Mouse (Mus musculus) embryonic facial prominence, embryonic 14.5 days (tissue): Measurements from ENCODE around the gene Cfap300. TPM values are rescaled to one million over a fixed set of nuclear protein-coding genes. Genes with fewer than 3 reads are reported as not detected.

ENCODE experiments used
- ATAC-seq: fragments of 200-750 bp; cut with Nextera tagmentation; 2 replicates; pipeline ENCODE4 v1.8.0; 2017; ENCODE audit warnings: low read depth, moderate number of reproducible peaks, moderate TSS enrichment
- DNase-seq: peaks from one replicate; pipeline ENCODE4 v3.0.0-alpha.2; 2015; ENCODE audit warnings: low spot score
- H3K27ac ChIP-seq: fragments of 300-500 bp; sonication (generic); replicated peaks from 2 replicates; pipeline ENCODE4 v1.5.1; 2014; ENCODE audit warnings: low read depth, mild to moderate bottlenecking, low read length, moderate library complexity
- H3K27me3 ChIP-seq: fragments of 300-500 bp; sonication (generic); replicated peaks from 2 replicates; pipeline ENCODE4 v1.6.1; 2014; ENCODE audit warnings: low read length; ENCODE audit not compliant: control insufficient read depth, insufficient read depth
- H3K36me3 ChIP-seq: fragments of 300-500 bp; sonication (generic); 2 replicates; pipeline ENCODE4 v1.6.1; 2014; ENCODE audit warnings: low read length, mixed read lengths; ENCODE audit not compliant: control insufficient read depth, insufficient read depth
- H3K4me1 ChIP-seq: fragments of 300-500 bp; sonication (generic); 2 replicates; pipeline ENCODE4 v1.6.1; 2014; ENCODE audit warnings: antibody characterized with exemption, low read length; ENCODE audit not compliant: control insufficient read depth, insufficient read depth
- H3K4me2 ChIP-seq: fragments of 300-500 bp; sonication (generic); 2 replicates; pipeline ENCODE4 v1.6.1; 2014; ENCODE audit warnings: low read depth, mild to moderate bottlenecking, low read length, moderate library complexity, mixed read lengths
- H3K4me3 ChIP-seq: fragments of 300-500 bp; sonication (generic); 2 replicates; pipeline ENCODE4 v1.5.1; 2014; ENCODE audit warnings: low read depth, mild to moderate bottlenecking, low read length
- H3K9ac ChIP-seq: fragments of 300-500 bp; sonication (generic); 2 replicates; pipeline ENCODE4 v1.6.1; 2014; ENCODE audit warnings: low read depth, mild to moderate bottlenecking, low read length, moderate library complexity, mixed read lengths
- H3K9me3 ChIP-seq: fragments of 300-500 bp; sonication (generic); 2 replicates; pipeline ENCODE4 v1.6.1; 2016; ENCODE audit warnings: low read length; ENCODE audit not compliant: control insufficient read depth
- WGBS: fragments of 180-500 bp; shearing (Covaris S2); extraction: QIAGEN DNeasy Blood & Tissue Kit; methylation state at CpG from one replicate; pipeline ENCODE4 v1.1.7; 2014; 5-methylcytosine and 5-hydroxymethylcytosine counted together
- polyA plus RNA-seq: library from polyadenylated mRNA; unstranded; fragments of >200 nt; fragmentation: Nextera tagmentation; extraction: Ambion mirVana; gene quantifications from 2 replicates; pipeline ENCODE4 v1.2.1, GENCODE M21; 2014

The Cfap300 gene
- 13.9 and 14.5 TPM in 2 replicates for polyA plus RNA-seq

DNA sequence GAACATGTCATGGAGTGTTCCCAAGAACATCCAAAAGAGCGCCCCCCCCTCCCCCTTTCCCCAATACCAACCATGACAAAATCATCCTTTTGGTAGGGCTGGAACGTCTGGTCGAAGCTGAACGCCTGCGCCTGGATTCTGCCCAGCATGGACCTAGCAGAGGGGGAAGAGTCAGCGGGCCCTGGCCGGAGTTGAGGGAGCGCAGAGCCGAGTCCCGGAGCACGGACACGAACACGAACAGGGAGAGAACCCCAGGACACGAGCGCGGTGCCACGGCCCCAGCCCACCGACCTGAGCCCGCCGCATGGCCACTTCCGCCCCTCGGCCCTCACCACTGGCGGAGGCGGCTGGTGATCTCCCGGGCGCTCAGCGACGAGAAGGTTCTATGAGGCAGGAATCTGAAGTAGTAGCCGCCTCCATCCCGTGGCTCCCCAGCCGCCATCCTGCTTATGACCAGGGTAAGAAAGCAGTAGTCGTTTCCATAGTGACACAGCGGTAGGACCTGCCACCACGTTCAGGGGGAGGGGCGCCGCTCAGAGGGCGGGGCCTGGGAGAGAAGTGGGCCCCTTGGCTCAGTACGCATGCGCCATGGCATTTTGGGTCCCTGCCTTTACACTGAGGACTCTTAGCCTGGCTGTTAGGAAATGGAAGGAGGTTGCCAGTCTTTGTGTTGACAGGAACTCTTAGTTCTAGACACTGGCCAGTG lies at the start of gene Cfap300:
Gene Cfap300 (minus strand): TSS at position 486 of the 706 bp plus-strand sequence.
- WGBS, result under 1% methylated on average over 30 of the region's 39 CpGs
- H3K27ac ChIP-seq, result peak within 1 kb of the TSS; percentile 82

DNA sequence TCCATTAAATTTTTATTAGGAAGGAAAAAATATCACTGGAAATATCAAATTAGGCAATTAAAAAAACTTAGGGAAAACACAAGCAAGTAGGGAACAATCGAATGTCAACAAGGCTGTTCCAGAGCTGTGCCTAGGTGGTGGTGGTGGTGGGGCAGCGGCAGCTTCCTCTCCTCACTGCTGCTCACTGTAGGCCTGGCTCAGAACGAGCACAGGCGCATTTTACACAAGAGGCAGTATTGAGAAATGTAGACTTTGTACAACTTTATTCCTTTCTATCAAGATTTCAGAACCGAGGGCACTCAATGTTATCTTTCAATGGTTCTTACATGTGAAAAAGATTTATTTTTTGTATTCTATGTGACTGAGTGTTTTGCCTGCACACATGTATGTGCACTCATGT lies 36.3 kb upstream of the Cfap300 start:
- Histone ChIP-seq H3K9me3 (no peaks in the 10 kb centered on the region), H3K4me1 (no peaks in the 10 kb centered on the region), H3K36me3 (no peaks in the 10 kb centered on the region), H3K4me2 (no peak overlapping the region), H3K27ac (no peak overlapping the region), H3K9ac (no peak overlapping the region), H3K27me3 (no peaks in the 10 kb centered on the region), H3K4me3 (no peak overlapping the region)
- no peak for DNase-seq
- ATAC-seq, result no peak
- WGBS, result 93% methylated on average over 5 of the region's 5 CpGs

More for the DNA sequence above, at the start of gene Cfap300:
- no peaks in the 10 kb centered on the region for H3K9me3 ChIP-seq
- peak within 1 kb of the TSS; percentile 80 for H3K9ac ChIP-seq
- peaks cover 9% of the 10 kb centered on the region for H3K4me1 ChIP-seq
- H3K4me3 ChIP-seq, result peak within 1 kb of the TSS; percentile 76
- peak; percentile 97 for ATAC-seq
- H3K27me3 ChIP-seq, result no peaks in the 10 kb centered on the region
- no peaks in the 10 kb centered on the region for H3K36me3 ChIP-seq
- H3K4me2 ChIP-seq, result peak within 1 kb of the TSS; percentile 65
- peak; percentile 98 for DNase-seq

DNA sequence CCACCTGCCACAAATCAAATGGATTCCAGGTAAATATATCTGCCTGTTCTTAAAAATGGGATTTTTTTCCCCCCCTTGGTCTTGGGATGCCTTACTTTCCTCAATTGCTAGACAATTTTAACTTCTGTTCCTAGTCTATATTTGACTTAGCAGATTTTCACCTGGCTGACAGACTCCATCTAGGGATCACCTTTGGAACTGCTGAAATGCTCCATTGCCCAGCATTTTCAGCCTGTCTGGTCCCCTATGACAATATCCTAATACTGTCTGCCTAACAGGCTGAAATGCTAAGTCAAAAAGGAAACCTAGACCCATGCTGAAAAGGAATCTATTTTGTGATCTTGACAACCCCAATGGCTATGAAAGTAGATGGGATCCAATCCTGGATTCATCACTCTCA lies 31.7 kb upstream of the Cfap300 start:
- Histone ChIP-seq H3K36me3 (no peaks in the 10 kb centered on the region), H3K4me1 (no peaks in the 10 kb centered on the region), H3K9me3 (no peaks in the 10 kb centered on the region), H3K27ac (no peak overlapping the region), H3K4me2 (no peak overlapping the region), H3K27me3 (no peaks in the 10 kb centered on the region), H3K4me3 (no peak overlapping the region), H3K9ac (no peak overlapping the region)
- peak; percentile 34 for DNase-seq
- ATAC-seq, result no peak

DNA sequence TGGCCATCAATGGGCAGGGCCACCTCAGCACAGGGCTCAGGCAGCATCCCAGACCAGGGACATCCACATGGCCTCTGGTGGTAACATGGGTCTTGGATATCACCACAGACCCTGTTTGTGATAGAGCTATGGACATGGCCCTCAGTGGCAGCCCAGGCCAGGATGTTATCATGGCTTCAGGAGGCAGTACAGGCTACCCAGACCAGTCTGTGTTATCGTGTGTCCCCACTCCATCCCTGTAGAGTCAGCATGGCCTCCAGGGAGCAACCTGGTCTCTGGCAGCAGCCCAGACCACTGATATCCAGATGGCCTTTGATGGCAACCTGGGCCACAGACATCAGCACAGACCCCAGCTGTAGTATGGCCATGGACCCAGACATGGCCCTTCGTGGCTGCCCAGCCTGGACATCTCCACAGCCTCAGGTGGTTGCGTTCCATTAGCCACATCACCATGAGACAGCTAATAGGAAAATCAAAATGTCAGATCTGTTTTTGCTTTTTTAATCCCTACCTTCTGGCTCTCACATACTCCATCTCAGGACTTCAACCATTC lies 30.7 kb upstream of the Cfap300 start:
- Histone ChIP-seq H3K4me1 (no peaks in the 10 kb centered on the region), H3K9me3 (no peaks in the 10 kb centered on the region)

DNA sequence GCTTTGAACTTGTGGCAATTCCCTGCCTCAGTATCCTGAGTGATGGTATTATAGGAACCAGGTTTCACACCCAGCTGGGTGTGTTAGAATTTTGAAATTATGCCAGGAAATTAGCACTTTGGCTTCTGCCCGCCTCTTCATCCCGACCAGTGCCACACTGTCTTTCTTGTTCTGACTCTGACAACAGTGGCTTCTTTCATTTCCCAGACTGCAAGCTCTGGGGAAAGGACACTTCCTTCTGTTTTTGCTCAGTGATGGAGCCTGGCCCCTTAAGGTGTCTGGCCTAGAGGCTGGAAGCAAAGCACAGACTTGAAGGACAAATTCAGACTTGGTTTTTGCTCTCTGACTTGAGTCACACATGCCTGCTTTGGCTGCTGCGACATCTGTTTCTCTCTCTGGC lies 17.0 kb upstream of the Cfap300 start:
- H3K9ac ChIP-seq, result no peak overlapping the region
- no peaks in the 10 kb centered on the region for H3K4me1 ChIP-seq
- no peak overlapping the region for H3K4me2 ChIP-seq
- no peaks in the 10 kb centered on the region for H3K27me3 ChIP-seq
- no peaks in the 10 kb centered on the region for H3K36me3 ChIP-seq
- no peak overlapping the region for H3K27ac ChIP-seq
- ATAC-seq, result no peak
- no peak overlapping the region for H3K4me3 ChIP-seq
- no peaks in the 10 kb centered on the region for H3K9me3 ChIP-seq
- no peak for DNase-seq
- WGBS, result 56% methylated on average over 3 of the region's 3 CpGs

More for the DNA sequence above, 30.7 kb upstream of the Cfap300 start:
- Histone ChIP-seq H3K4me3 (no peak overlapping the region), H3K27ac (no peak overlapping the region), H3K27me3 (no peaks in the 10 kb centered on the region), H3K9ac (no peak overlapping the region), H3K4me2 (no peak overlapping the region), H3K36me3 (no peaks in the 10 kb centered on the region)
- WGBS, result 85% methylated on average over 3 of the region's 3 CpGs
- ATAC-seq (no peak), DNase-seq (no peak)

DNA sequence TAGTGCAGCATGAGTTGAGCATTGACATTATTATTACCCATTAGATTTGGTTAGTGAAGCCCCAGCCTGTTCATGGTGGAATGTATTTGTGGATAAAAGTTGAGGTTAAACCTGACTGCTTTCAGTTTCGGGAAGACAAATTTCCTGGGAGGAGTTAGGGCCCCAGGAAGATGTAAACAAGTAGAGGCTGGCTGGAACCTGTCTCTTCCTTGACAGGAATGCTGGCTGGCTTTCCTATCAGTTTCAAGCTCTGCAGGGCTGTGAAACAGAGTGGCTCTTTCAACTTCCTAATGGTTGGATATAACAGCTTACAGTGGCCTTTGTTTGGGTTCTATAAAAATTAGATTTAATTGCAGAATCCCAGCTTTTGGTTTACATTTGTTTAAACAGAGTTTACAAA lies 12.2 kb upstream of the Cfap300 start:
- H3K4me1 ChIP-seq, result no peaks in the 10 kb centered on the region
- H3K27me3 ChIP-seq, result no peaks in the 10 kb centered on the region
- ATAC-seq, result peak; percentile 30; the same call in 1 of the 2 replicates
- H3K9ac ChIP-seq, result no peak overlapping the region
- DNase-seq, result peak; percentile 62
- 13% methylated on average over 1 of the region's 1 CpGs for WGBS
- no peaks in the 10 kb centered on the region for H3K36me3 ChIP-seq
- no peak overlapping the region for H3K4me3 ChIP-seq
- H3K4me2 ChIP-seq, result no peak overlapping the region
- no peaks in the 10 kb centered on the region for H3K9me3 ChIP-seq
- no peak overlapping the region for H3K27ac ChIP-seq

DNA sequence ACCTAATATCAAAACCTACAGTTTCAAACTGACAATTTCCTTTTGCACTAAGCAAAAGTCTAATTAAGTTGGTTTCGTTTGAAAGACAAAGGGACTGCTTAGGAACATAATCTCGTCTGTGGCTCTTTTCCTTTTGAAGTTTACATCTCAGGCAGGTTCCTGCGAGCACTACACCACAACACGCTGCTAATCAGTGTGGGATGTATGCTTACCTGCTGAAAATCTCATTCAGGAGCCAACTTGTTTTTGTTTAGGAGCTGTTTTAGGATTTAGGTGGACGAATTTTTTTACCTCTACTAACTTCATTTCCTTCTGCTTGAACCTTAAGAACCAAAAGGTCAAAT lies 393 bp upstream of the Cfap300 start:
- H3K9ac ChIP-seq, result peak overlapping the region; percentile 80; the same call in 1 of the 2 replicates
- peaks cover 9% of the 10 kb centered on the region for H3K4me1 ChIP-seq
- H3K27me3 ChIP-seq, result no peaks in the 10 kb centered on the region
- H3K4me2 ChIP-seq, result peak overlapping the region; percentile 65
- H3K27ac ChIP-seq, result peak overlapping the region; percentile 82; the same call in 1 of the 2 replicates
- H3K36me3 ChIP-seq, result no peaks in the 10 kb centered on the region
- peak overlapping the region; percentile 76 for H3K4me3 ChIP-seq
- H3K9me3 ChIP-seq, result no peaks in the 10 kb centered on the region
- ATAC-seq (peak; percentile 46; the same call in 1 of the 2 replicates), DNase-seq (no peak)
- 11% methylated on average over 5 of the region's 5 CpGs for WGBS

DNA sequence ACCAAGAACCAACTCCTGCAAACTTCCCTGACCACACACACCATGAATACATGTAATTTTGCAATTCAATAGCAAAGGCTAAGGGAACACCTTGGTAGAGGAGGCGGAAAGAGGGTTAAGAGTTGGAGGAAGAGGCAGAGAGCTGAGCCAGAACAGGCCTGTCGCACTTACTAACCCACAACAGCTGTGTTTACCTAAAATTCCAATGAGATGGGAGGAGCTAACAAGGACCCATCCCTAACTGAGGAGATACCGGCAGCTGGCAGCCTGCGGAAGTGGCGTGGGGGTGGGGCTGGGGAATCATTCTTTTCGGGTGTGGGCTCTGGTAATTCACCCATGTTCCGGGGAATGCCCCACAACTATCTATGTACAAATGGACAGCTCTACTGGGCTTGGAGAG lies 7.1 kb downstream of the Cfap300 start:
- Histone ChIP-seq H3K9me3 (no peaks in the 10 kb centered on the region), H3K27me3 (no peaks in the 10 kb centered on the region), H3K36me3 (no peaks in the 10 kb centered on the region), H3K27ac (no peak overlapping the region; the same call in 1 of the 2 replicates), H3K4me3 (no peak overlapping the region), H3K4me2 (no peak overlapping the region), H3K4me1 (peaks cover 5% of the 10 kb centered on the region; the same call in 1 of the 2 replicates), H3K9ac (no peak overlapping the region)
- DNase-seq, result peak; percentile 45
- 19% methylated on average over 7 of the region's 7 CpGs for WGBS
- peak; percentile 78 for ATAC-seq
